Mouse (Mus musculus): ENCODE results near the gene Card10.

DNA sequence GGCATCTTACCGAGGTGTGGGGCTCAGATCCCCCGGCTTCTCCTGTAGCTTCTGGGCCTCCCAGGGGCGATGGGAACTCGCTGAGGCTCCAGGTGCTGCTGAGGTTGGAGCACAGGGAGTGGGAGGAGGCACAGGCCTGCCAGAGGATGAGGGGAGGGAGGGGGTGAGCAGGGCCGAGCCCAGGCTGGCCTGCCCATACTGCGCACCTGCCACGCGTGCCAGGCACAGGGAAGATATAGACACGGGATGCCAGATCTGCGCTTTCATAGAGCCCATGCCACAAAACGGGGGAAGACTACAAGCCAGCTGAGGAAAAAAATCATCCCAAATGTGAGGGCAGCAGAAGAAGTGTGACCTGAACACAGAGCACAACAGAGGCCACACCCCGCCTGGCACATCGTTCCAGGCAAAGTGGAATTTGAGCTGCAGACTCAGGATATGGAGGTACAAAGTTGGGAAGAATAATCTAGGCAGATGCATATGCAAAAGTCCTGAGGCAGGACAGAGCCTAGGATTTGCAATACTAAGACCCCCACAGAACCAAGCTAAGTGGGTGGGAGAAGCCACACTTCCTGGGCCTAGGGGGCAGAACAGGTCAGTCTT lies 13.0 kb downstream of the Card10 start:
- TF ChIP-seq CTCF (IDR thresholded peaks at IDR 0.05; ENCODE audit: low read depth): no peak
- no peak for TF ChIP-seq EP300 (IDR thresholded peaks at IDR 0.05; ENCODE audit: low read depth)
